Mouse (Mus musculus) hindbrain, postnatal 0 days (tissue): ENCODE measurements around the gene Pawr. TPM values are rescaled to one million over a fixed set of nuclear protein-coding genes. Genes with fewer than 3 reads are reported as not detected.

Experiments used
- ATAC-seq: fragments of 200-750 bp; cut with Nextera tagmentation; 2 replicates; pipeline ENCODE4 v1.8.0; 2017; ENCODE audit warnings: mild to moderate bottlenecking, moderate TSS enrichment, moderate library complexity
- DNase-seq: peaks from one replicate; pipeline ENCODE4 v3.0.0-alpha.2; 2015; ENCODE audit warnings: low spot score
- H3K27ac ChIP-seq: fragments of 300-500 bp; sonication (generic); 2 replicates; pipeline ENCODE4 v1.5.1; 2014; ENCODE audit warnings: mild to moderate bottlenecking
- H3K27me3 ChIP-seq: fragments of 300-500 bp; sonication (generic); 2 replicates; pipeline ENCODE4 v1.6.1; 2014; ENCODE audit warnings: low read length, mixed read lengths; ENCODE audit not compliant: insufficient read depth
- H3K36me3 ChIP-seq: fragments of 300-500 bp; sonication (generic); 2 replicates; pipeline ENCODE4 v1.6.1; 2014; ENCODE audit warnings: low read length, mixed read lengths; ENCODE audit not compliant: insufficient read depth
- H3K4me1 ChIP-seq: fragments of 300-500 bp; sonication (generic); 2 replicates; pipeline ENCODE4 v1.6.1; 2014; ENCODE audit warnings: antibody characterized with exemption, low read length, mixed read lengths; ENCODE audit not compliant: insufficient read depth
- H3K4me2 ChIP-seq: fragments of 300-500 bp; sonication (generic); 2 replicates; pipeline ENCODE4 v1.6.1; 2014; ENCODE audit warnings: low read depth, mild to moderate bottlenecking, low read length, moderate library complexity, mixed read lengths
- H3K4me3 ChIP-seq: fragments of 300-500 bp; sonication (generic); 2 replicates; pipeline ENCODE4 v1.5.1; 2014; ENCODE audit warnings: low read length
- H3K9ac ChIP-seq: fragments of 300-500 bp; sonication (generic); replicated peaks from 2 replicates; pipeline ENCODE4 v1.6.1; 2014; ENCODE audit warnings: mild to moderate bottlenecking, low read length, moderate library complexity, mixed read lengths
- H3K9me3 ChIP-seq: fragments of 300-500 bp; sonication (generic); 2 replicates; pipeline ENCODE4 v1.6.1; 2016; ENCODE audit warnings: low read length, mixed read lengths
- CTCF ChIP-seq: IDR thresholded peaks from 2 replicates; pipeline ENCODE4 v1.5.1; 2016; ENCODE audit warnings: antibody characterized with exemption, control low read depth, low read depth
- WGBS: fragments of 180-500 bp; shearing (Covaris S2); extraction: QIAGEN DNeasy Blood & Tissue Kit; methylation state at CpG from one replicate; pipeline ENCODE4 v1.1.7; 2014; 5-methylcytosine and 5-hydroxymethylcytosine counted together
- microRNA-seq, 2 experiments: library from miRNA; unstranded; fragments of <30 nt; microRNA quantifications; one replicate each; pipeline ENCODE4; 2016
- polyA plus RNA-seq: library from polyadenylated mRNA; unstranded; fragments of >200 nt; fragmentation: Nextera tagmentation; extraction: Ambion mirVana; gene quantifications from 2 replicates; pipeline ENCODE4 v1.2.1, GENCODE M21; 2015
- total RNA-seq: library from RNA; depleted of rRNA; stranded (reverse); fragments of >200 nt; gene quantifications from 2 replicates; pipeline ENCODE4 v1.2.3, GENCODE M21; 2014; rRNA removed

Pawr gene
- total and polyA plus RNA-seq, 2 experiments from 2014 or later: 3.0 to 4.7 TPM

GRCm38 (mm10) chr10:108455204-108455603 lies 123.3 kb downstream of the Pawr start:
- Histone ChIP-seq H3K27me3 (no peaks in the 10 kb centered on the region), H3K36me3 (no peaks in the 10 kb centered on the region), H3K9ac (no peak overlapping the region), H3K4me2 (no peak overlapping the region), H3K4me1 (no peaks in the 10 kb centered on the region), H3K4me3 (no peak overlapping the region), H3K9me3 (no peaks in the 10 kb centered on the region), H3K27ac (no peak overlapping the region)
- WGBS: 73% methylated on average over 10 of the region's 10 CpGs
- no peak for ATAC-seq
- DNase-seq: no peak
- no peak for TF ChIP-seq CTCF

DNA sequence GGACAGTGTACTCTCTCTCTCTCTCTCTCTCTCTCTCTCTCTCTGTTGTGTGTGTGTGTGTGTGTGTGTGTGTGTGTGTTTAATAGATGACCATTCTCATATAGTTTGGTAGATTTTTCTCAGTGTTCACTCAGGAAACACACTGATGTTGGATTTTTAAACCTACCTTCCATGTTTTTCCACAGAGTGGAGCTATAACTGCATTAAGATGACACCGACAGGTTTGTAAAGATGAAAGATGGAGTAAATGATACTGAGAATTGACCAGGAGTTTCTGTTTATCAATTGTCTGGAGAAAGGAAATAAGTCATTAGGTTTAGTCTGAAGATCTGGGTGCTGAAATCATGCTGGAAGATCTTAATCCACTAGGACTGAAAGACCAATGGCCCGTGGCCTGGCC lies 124.0 kb downstream of the Pawr start:
- no peaks in the 10 kb centered on the region for H3K9me3 ChIP-seq
- no peak for ATAC-seq
- H3K4me3 ChIP-seq: no peak overlapping the region
- H3K36me3 ChIP-seq: no peaks in the 10 kb centered on the region
- no peak overlapping the region for H3K27ac ChIP-seq
- DNase-seq: peak; percentile 64
- 86% methylated on average over 2 of the region's 2 CpGs for WGBS
- H3K4me1 ChIP-seq: no peaks in the 10 kb centered on the region
- TF ChIP-seq CTCF: peak; percentile 59
- H3K9ac ChIP-seq: no peak overlapping the region
- no peak overlapping the region for H3K4me2 ChIP-seq
- no peaks in the 10 kb centered on the region for H3K27me3 ChIP-seq

GRCm38 (mm10) chr10:108457054-108457453 lies 125.1 kb downstream of the Pawr start:
- DNase-seq (no peak), ATAC-seq (no peak)
- Histone ChIP-seq H3K4me2 (no peak overlapping the region), H3K4me1 (no peaks in the 10 kb centered on the region), H3K9me3 (no peaks in the 10 kb centered on the region), H3K9ac (no peak overlapping the region), H3K36me3 (no peaks in the 10 kb centered on the region), H3K27ac (no peak overlapping the region), H3K4me3 (no peak overlapping the region), H3K27me3 (no peaks in the 10 kb centered on the region)
- WGBS: 98% methylated on average over 2 of the region's 2 CpGs
- no peak for TF ChIP-seq CTCF

- ATAC-seq: no peak
- no peaks in the 10 kb centered on the region for H3K36me3 ChIP-seq
- DNase-seq: no peak
- H3K4me3 ChIP-seq: no peak overlapping the region
- 57% methylated on average over 2 of the region's 2 CpGs for WGBS
- H3K9ac ChIP-seq: no peak overlapping the region
- no peak overlapping the region for H3K27ac ChIP-seq
- TF ChIP-seq CTCF: no peak
- H3K9me3 ChIP-seq: no peaks in the 10 kb centered on the region
- no peak overlapping the region for H3K4me2 ChIP-seq
- H3K27me3 ChIP-seq: no peaks in the 10 kb centered on the region
- H3K4me1 ChIP-seq: no peaks in the 10 kb centered on the region
Observed at GRCm38 (mm10) chr10:108461862-108462261, 129.9 kb downstream of the Pawr start.

Small RNA genes within 50 kb of the gene (microRNA-seq; reads per million reads assigned to microRNA genes)
- gene Gm25591: 0 reads per million in 2 experiments

Other genes with a start within 250 kb of the Pawr start
- 52.3 and 52.7 TPM in 2 replicates for gene Ppp1r12a, start 169.9 kb upstream of the Pawr start, total RNA-seq
- gene Ppp1r12a, start 169.9 kb upstream of the Pawr start, polyA plus RNA-seq: 52.0 and 61.8 TPM in 2 replicates